Mouse (Mus musculus) forebrain, embryonic 14.5 days (tissue): ENCODE measurements at regions not wholly inside any gene's neighbourhood (a gene's known extent, or its start where the extent isn't known, plus 50 kb on each side); places are given as distances from the start of the nearest gene placed in this dataset.

Source experiments
- ATAC-seq: fragments of 200-750 bp; cut with Nextera tagmentation; 2 replicates; pipeline ENCODE4 v1.8.0; 2017; ENCODE audit warnings: mild to moderate bottlenecking, moderate library complexity
- DNase-seq: peaks from one replicate; pipeline ENCODE4 v3.0.0-alpha.2; 2015; ENCODE audit warnings: low spot score
- H3K27ac ChIP-seq: fragments of 300-500 bp; sonication (generic); 2 replicates; pipeline ENCODE4 v1.5.1; 2014; ENCODE audit warnings: low read depth, mild to moderate bottlenecking, control low read depth, low read length, moderate library complexity
- H3K27me3 ChIP-seq: fragments of 300-500 bp; sonication (generic); replicated peaks from 2 replicates; pipeline ENCODE4 v1.6.1; 2014; ENCODE audit warnings: low read length, control low read depth, mixed read lengths; ENCODE audit not compliant: control insufficient read depth, insufficient read depth
- H3K36me3 ChIP-seq: fragments of 300-500 bp; sonication (generic); 2 replicates; pipeline ENCODE4 v1.6.1; 2014; ENCODE audit warnings: low read length, control low read depth; ENCODE audit not compliant: control insufficient read depth, insufficient read depth
- H3K4me1 ChIP-seq: fragments of 300-500 bp; sonication (generic); 2 replicates; pipeline ENCODE4 v1.6.1; 2014; ENCODE audit warnings: antibody characterized with exemption, low read length, control low read depth; ENCODE audit not compliant: control insufficient read depth, insufficient read depth
- H3K4me2 ChIP-seq: fragments of 300-500 bp; sonication (generic); 2 replicates; pipeline ENCODE4 v1.6.1; 2014; ENCODE audit warnings: mild to moderate bottlenecking, control low read depth, low read length
- H3K4me3 ChIP-seq: fragments of 300-500 bp; sonication (generic); 2 replicates; pipeline ENCODE4 v1.5.1; 2014; ENCODE audit warnings: low read depth, low read length, control low read depth
- H3K9ac ChIP-seq: fragments of 300-500 bp; sonication (generic); 2 replicates; pipeline ENCODE4 v1.6.1; 2014; ENCODE audit warnings: mild to moderate bottlenecking, low read length, control low read depth, moderate library complexity
- H3K9me3 ChIP-seq: fragments of 300-500 bp; sonication (generic); replicated peaks from 2 replicates; pipeline ENCODE4 v1.6.1; 2016; ENCODE audit warnings: low read length, control low read depth, mixed read lengths; ENCODE audit not compliant: control insufficient read depth
- WGBS: fragments of 180-500 bp; shearing (Covaris S2); extraction: QIAGEN DNeasy Blood & Tissue Kit; methylation state at CpG from one replicate; pipeline ENCODE4 v1.1.7; 2014; 5-methylcytosine and 5-hydroxymethylcytosine counted together

DNA sequence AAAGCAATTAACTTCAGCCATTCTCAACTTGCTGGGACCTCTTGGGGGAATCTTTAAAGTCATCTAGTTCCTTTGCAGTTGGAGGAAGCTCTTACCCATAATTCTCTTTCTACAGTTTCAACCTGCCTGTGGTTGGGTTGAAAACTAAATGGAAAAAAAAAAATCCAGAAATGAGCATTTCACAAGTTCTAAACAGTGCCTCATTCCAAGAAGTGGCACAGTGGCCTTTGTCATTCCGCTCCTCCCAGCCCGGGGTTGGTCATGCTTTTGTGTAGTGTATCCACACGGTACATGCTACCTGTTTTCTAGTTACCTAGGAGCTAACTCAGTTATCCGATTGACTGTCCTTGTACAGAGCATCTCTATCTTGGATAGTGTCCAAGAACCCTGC, 90.8 kb upstream of the Gpr12 start:
- Histone ChIP-seq H3K36me3 (no peaks in the 10 kb centered on the region), H3K9ac (no peak overlapping the region), H3K27ac (no peak overlapping the region), H3K4me2 (no peak overlapping the region), H3K4me1 (no peaks in the 10 kb centered on the region), H3K27me3 (0 out of 2 replicates have a peak, but pooled peaks cover 5% of the 10 kb centered on the region), H3K9me3 (no peaks in the 10 kb centered on the region), H3K4me3 (no peak overlapping the region)
- no peak for ATAC-seq
- 82% methylated on average over 4 of the region's 4 CpGs for WGBS
- no peak for DNase-seq

DNA sequence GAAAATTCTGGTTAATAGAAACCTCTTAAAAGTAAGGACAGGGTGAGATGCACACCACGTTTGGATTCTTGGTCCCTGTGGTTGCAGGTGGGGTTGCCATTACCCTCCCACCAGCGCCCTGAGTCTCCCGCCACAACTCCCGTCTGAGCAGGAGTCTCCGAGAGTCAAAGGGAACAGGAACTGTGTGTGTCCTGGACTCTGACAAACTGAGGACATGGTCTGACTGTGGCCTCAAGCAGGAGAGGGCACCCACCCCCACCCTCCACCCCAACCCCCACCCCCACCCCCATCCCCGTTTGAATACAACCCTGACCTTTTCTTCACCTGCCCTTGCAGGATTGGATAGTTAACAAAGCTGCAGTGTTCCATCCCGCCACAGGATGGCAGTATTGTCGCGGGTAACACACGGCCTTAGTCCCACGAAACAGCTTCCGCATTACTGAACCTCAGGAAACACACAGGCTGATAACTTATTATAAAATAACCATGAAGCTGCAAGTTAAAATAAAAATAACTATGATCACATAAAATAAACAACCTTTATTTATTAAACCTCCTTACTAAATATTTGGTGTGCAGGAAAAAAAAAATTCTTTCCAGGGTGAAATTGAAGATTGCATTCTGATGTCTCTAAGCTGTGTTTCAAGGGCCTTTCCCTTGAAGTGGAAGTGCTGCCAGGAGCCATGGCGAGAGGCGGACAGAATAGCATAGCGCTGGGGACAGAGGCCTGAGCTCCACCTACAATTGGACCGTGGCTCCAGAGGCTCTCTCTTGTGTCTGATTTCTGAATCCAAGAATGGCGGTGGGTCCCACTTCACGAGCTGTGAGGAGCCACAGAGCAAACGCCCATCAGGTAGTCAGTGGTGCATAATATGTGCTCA, 90.2 kb upstream of the Gpr12 start:
- no peaks in the 10 kb centered on the region for H3K9me3 ChIP-seq
- peak; percentile 62 for ATAC-seq
- H3K36me3 ChIP-seq, result no peaks in the 10 kb centered on the region
- no peak overlapping the region for H3K27ac ChIP-seq
- peak; percentile 76 for DNase-seq
- 22% methylated on average over 19 of the region's 19 CpGs for WGBS
- no peak overlapping the region for H3K9ac ChIP-seq
- no peak overlapping the region for H3K4me3 ChIP-seq
- no peaks in the 10 kb centered on the region for H3K4me1 ChIP-seq
- 0 out of 2 replicates have a peak, but pooled peaks cover 2% of the 10 kb centered on the region for H3K27me3 ChIP-seq
- no peak overlapping the region for H3K4me2 ChIP-seq

DNA sequence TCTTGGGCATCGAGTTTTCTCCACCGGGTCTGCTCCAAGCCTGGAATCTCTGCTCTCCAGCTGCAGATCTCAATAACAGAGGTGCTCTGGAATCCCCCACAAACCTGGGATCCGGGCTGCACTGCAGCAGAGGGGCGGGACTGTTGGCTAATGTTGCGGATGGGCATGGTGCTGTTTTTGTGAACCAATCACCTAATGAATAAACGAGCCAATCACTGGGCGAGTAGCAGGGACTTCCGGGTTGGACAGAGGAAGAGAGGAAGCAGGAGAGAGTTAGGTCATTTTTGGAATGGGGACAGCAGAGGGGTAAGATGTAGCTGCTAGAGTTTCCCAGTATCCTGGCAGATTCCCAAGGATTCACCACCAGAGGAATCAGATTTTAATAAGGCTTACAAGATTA, 76.7 kb upstream of the Gpr12 start:
- Histone ChIP-seq H3K4me2 (no peak overlapping the region), H3K9me3 (no peaks in the 10 kb centered on the region), H3K36me3 (no peaks in the 10 kb centered on the region), H3K27ac (no peak overlapping the region), H3K4me1 (no peaks in the 10 kb centered on the region), H3K27me3 (no peaks in the 10 kb centered on the region), H3K4me3 (no peak overlapping the region), H3K9ac (no peak overlapping the region)
- ATAC-seq, result no peak
- DNase-seq, result no peak
- WGBS, result 76% methylated on average over 8 of the region's 8 CpGs

DNA sequence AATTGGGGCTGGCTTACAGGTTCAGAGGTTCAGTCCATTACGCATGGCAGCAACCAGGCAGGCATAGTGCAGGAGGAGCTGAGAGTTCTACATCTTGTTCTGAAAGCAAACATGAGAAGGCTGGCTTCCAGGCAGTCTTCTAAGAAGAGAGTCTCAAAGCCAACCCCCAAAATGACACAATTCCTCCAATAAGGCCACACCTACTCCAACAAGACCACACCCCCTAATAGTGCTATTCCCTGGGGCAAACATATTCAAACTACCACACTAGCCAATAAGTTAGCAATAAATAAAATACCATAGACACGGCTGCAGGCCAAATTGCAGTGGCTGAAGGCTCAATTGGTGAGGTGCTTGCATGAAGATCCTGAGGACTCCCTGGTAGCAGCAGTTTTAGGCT, 72.2 kb upstream of the Gpr12 start:
- no peak overlapping the region for H3K4me3 ChIP-seq
- H3K27me3 ChIP-seq, result no peaks in the 10 kb centered on the region
- H3K9ac ChIP-seq, result no peak overlapping the region
- peaks cover 3% of the 10 kb centered on the region; the same call in 1 of the 2 replicates for H3K4me1 ChIP-seq
- H3K9me3 ChIP-seq, result no peaks in the 10 kb centered on the region
- H3K36me3 ChIP-seq, result no peaks in the 10 kb centered on the region
- ATAC-seq (no peak), DNase-seq (no peak)
- WGBS, result 86% methylated on average over 2 of the region's 2 CpGs
- no peak overlapping the region for H3K27ac ChIP-seq
- no peak overlapping the region for H3K4me2 ChIP-seq

DNA sequence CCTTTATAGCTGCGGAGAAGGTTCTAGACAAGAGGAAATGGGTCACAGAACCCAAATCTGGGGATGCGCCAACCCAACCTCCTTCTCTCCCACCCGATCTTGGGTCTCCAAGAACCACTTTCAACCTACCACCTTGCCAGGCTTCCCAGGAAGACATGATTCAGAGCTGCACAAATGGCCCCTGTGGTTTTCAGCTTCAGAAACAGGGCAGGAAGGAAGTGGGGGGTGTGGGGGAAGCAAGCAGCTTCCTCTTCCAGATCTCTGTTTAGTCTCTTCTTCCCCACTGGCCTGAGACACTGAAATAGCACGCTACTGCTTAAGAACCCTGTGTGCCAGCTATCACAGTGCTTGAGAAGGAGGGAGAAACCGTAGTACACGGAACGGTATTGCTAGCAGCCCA, 70.4 kb upstream of the Gpr12 start:
- H3K9ac ChIP-seq, result no peak overlapping the region
- no peaks in the 10 kb centered on the region for H3K36me3 ChIP-seq
- WGBS, result 75% methylated on average over 7 of the region's 7 CpGs
- H3K4me2 ChIP-seq, result no peak overlapping the region
- H3K9me3 ChIP-seq, result no peaks in the 10 kb centered on the region
- H3K27ac ChIP-seq, result no peak overlapping the region
- H3K27me3 ChIP-seq, result no peaks in the 10 kb centered on the region
- H3K4me1 ChIP-seq, result peaks cover 3% of the 10 kb centered on the region; the same call in 1 of the 2 replicates
- no peak overlapping the region for H3K4me3 ChIP-seq
- ATAC-seq (no peak), DNase-seq (no peak)

DNA sequence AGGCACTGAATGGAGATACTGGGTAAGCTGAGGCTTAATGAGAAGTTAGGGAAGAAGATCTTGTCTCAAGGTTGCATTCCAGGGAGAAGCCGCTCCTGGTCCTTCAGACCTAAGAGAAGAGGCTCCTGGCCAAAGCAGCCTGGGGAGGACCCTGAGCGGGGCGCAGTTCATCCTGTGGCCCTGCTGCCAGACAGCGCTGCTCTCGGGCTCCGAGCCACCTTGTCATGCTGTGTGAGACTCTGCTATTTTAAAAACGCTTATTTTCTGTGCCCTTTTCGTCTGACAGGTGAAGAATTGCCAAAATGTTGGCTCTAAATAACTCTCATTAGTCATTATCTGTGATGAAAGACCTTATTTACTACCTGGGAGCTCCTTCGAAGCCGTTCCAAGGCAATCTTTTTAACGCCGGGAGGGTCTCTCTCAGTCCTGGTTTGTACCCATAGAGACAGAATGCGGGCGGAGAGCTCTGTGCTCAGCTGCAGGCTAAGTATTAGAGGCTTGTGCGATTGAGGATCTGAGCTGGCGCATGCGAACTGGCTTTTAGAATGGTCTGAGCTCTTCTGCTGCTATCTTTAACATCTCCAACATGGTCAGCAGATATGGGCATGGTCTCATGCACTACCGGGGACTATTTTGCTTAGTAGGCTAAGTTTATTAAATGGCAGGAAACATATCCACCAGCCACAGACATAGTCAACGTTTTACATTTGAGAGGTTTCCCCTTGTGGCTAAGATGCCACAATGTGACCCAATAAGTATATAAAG, 68.8 kb upstream of the Gpr12 start:
- no peaks in the 10 kb centered on the region for H3K27me3 ChIP-seq
- no peak overlapping the region for H3K4me3 ChIP-seq
- 69% methylated on average over 19 of the region's 19 CpGs for WGBS
- no peaks in the 10 kb centered on the region for H3K36me3 ChIP-seq
- H3K4me1 ChIP-seq, result peaks cover 3% of the 10 kb centered on the region; the same call in 1 of the 2 replicates
- H3K27ac ChIP-seq, result no peak overlapping the region
- H3K9ac ChIP-seq, result no peak overlapping the region
- no peak overlapping the region for H3K4me2 ChIP-seq
- DNase-seq (no peak), ATAC-seq (no peak)
- no peaks in the 10 kb centered on the region for H3K9me3 ChIP-seq

DNA sequence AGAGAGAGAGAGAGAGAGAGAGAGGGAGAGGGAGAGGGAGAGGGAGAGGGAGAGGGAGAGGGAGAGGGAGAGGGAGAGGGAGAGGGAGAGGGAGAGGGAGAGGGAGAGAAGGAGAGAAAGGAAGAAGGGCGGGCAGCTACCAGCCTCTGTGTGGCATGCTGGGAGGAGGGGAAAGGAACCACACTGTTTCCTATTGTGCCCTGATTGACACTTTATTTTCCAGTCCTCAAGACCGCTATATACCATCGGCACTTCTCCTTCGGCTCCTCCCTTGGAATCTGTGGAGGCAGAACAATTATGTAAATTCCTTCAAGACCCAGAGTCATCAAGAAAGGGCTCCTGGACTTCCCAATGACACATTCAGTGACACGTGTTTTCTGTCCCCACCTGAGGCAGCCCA, 67.8 kb upstream of the Gpr12 start:
- no peaks in the 10 kb centered on the region for H3K9me3 ChIP-seq
- ATAC-seq (no peak), DNase-seq (no peak)
- H3K4me2 ChIP-seq, result no peak overlapping the region
- peaks cover 3% of the 10 kb centered on the region; the same call in 1 of the 2 replicates for H3K4me1 ChIP-seq
- no peaks in the 10 kb centered on the region for H3K36me3 ChIP-seq
- H3K27me3 ChIP-seq, result no peaks in the 10 kb centered on the region
- no peak overlapping the region for H3K27ac ChIP-seq
- H3K4me3 ChIP-seq, result no peak overlapping the region
- H3K9ac ChIP-seq, result no peak overlapping the region
- 5% methylated on average over 4 of the region's 5 CpGs for WGBS

DNA sequence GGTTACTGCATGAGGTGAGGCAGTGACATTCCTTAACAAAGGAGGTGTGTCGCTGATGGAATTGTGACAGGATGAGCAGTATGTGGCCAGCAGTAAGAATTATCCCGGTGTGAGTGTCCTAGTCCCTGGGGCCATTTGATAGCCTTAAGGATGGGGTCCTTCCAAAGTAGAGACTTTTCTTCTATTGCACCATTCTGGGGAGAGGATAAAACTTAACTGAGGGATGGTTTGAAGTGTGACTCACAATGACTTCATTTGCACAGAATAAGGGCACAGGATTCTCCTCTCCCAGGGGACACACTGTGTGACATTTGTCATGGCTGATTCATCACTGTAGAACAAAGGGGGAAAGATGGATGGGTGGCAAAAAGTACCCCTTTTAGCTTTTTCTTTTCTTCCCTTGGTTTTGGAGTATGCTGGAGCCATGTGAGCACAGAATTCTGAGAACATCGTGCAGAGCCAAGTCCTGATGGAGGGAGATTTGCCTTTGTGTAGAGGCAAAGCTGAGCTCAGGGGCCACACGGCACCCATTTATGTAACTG, 63.6 kb upstream of the Gpr12 start:
- Histone ChIP-seq H3K27ac (no peak overlapping the region), H3K9ac (no peak overlapping the region), H3K36me3 (no peaks in the 10 kb centered on the region), H3K4me3 (no peak overlapping the region), H3K4me2 (no peak overlapping the region), H3K4me1 (peaks cover 5% of the 10 kb centered on the region; the same call in 1 of the 2 replicates), H3K27me3 (no peaks in the 10 kb centered on the region), H3K9me3 (no peaks in the 10 kb centered on the region)
- WGBS, result 66% methylated on average over 4 of the region's 4 CpGs
- ATAC-seq, result no peak
- no peak for DNase-seq
